Mouse (Mus musculus) heart, postnatal 4 days (tissue): ENCODE measurements at regions not wholly inside any gene's neighbourhood (a gene's known extent, or its start where the extent isn't known, plus 50 kb on each side); places are given as distances from the start of the nearest gene placed in this dataset.
A peak's percentile ranks its signal among the peaks of the same experiment; 100 is the strongest.

Experiments
- DNase-seq: peaks from one replicate; pipeline ENCODE4 v3.0.0; 2021

- DNase-seq, result no peak
These were observed 63.0 kb upstream of the Vstm5 start for GRCm38 (mm10) chr9:15175866-15176265.

- no peak for DNase-seq
These were observed 63.4 kb upstream of the Vstm5 start for GRCm38 (mm10) chr9:15175412-15175811.

- no peak for DNase-seq
These were observed 59.0 kb upstream of the Hephl1 start for GRCm38 (mm10) chr9:15170911-15171310.

- peak; percentile 17 for DNase-seq
These were observed 57.8 kb upstream of the Hephl1 start for GRCm38 (mm10) chr9:15169714-15170113.

GRCm38 (mm10) chr9:15168961-15169360, 57.1 kb upstream of the Hephl1 start:
- DNase-seq, result no peak

GRCm38 (mm10) chr9:15166896-15167295, 55.0 kb upstream of the Hephl1 start:
- no peak for DNase-seq

- no peak for DNase-seq
These were observed 54.6 kb upstream of the Hephl1 start for GRCm38 (mm10) chr9:15166476-15166875.
